Mouse (Mus musculus) forelimb bud, embryonic 11.5 days (tissue): ENCODE results near the gene Tmem38b.
"Not testable (repeated sequence)": the region's sequence is repeated elsewhere in the genome, so short reads cannot be mapped to it uniquely, and the experiment has no call there.

Experiments
- DNase-seq: peaks from one replicate; pipeline ENCODE4 v3.0.0-alpha.2; 2012; ENCODE audit warnings: low read depth, low spot score

Tmem38b gene

GRCm38 (mm10) chr4:53825821-53826605 lies at the start of gene Tmem38b:
TSS of gene Tmem38b (plus strand) at chr4:53826045.
- peak; percentile 65 for DNase-seq

GRCm38 (mm10) chr4:53781396-53781795 lies 44.4 kb upstream of the Tmem38b start:
- DNase-seq = no peak

GRCm38 (mm10) chr4:53782216-53783070 lies 43.4 kb upstream of the Tmem38b start:
- DNase-seq = no peak

GRCm38 (mm10) chr4:53785746-53786398 lies 40.0 kb upstream of the Tmem38b start:
- no peak for DNase-seq

- DNase-seq = no peak
These were observed 39.0 kb upstream of the Tmem38b start for GRCm38 (mm10) chr4:53786851-53787250.

GRCm38 (mm10) chr4:53789346-53789745 lies 36.5 kb upstream of the Tmem38b start:
- no peak for DNase-seq

GRCm38 (mm10) chr4:53794257-53794966 lies 31.4 kb upstream of the Tmem38b start:
- no peak for DNase-seq

GRCm38 (mm10) chr4:53795086-53795485 lies 30.8 kb upstream of the Tmem38b start:
- DNase-seq = no peak

- no peak for DNase-seq
These were observed 30.1 kb upstream of the Tmem38b start for GRCm38 (mm10) chr4:53795706-53796105.

- DNase-seq = no peak
These were observed 28.7 kb upstream of the Tmem38b start for GRCm38 (mm10) chr4:53796865-53797772.

GRCm38 (mm10) chr4:53798896-53799676 lies 26.8 kb upstream of the Tmem38b start:
- no peak for DNase-seq

GRCm38 (mm10) chr4:53799753-53800152 lies 26.1 kb upstream of the Tmem38b start:
- DNase-seq = no peak

- not testable (repeated sequence) for DNase-seq
These were observed 22.2 kb upstream of the Tmem38b start for GRCm38 (mm10) chr4:53803674-53804073.

GRCm38 (mm10) chr4:53806428-53806827 lies 19.4 kb upstream of the Tmem38b start:
- DNase-seq = not testable (repeated sequence)

GRCm38 (mm10) chr4:53818320-53818719 lies 7.5 kb upstream of the Tmem38b start:
- no peak for DNase-seq

- DNase-seq = no peak
These were observed 2.1 kb upstream of the Tmem38b start for GRCm38 (mm10) chr4:53823697-53824096.

GRCm38 (mm10) chr4:53824831-53825230 lies 1.0 kb upstream of the Tmem38b start:
- DNase-seq = no peak

- DNase-seq = no peak
These were observed 900 bp downstream of the Tmem38b start for GRCm38 (mm10) chr4:53826641-53827248.

GRCm38 (mm10) chr4:53827869-53828268 lies 2.0 kb downstream of the Tmem38b start:
- DNase-seq = no peak
